Mouse (Mus musculus) left cerebral cortex, adult 9 months (tissue): ENCODE results near the gene Paxip1.
A peak's percentile ranks its signal among the peaks of the same experiment; 100 is the strongest.

Source experiments
- DNase-seq, 2 experiments: peaks; one replicate each; pipeline ENCODE4 v3.0.0; 2022; ENCODE audit warnings: low spot score in 2 of 2

The Paxip1 gene

GRCm38 (mm10) chr5:27791303-27792172 is at the start of gene Paxip1:
Paxip1 (minus strand) TSS chr5:27791691.
- peak; percentile 87 to 97 for DNase-seq

DNA sequence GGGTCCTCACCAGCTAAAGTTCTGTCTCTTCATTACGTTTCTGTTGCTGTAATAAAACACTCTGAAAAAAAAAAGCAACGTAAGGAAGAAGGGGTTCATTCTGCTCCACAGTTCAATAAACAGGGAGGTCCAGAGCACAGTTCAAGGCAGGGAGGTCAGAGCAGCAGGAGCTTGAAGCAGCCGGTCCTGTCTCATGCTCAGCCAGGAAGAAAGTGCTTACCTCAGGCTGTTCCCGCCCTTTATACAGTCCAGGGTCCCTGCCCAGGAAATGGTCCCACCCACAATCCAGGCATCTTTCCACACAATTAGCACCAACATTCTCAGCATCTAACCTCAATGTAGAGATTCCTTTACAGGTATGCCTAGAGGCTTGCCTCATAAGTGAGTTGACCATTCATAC is 46.6 kb upstream of the Paxip1 start:
- no peak for DNase-seq

DNA sequence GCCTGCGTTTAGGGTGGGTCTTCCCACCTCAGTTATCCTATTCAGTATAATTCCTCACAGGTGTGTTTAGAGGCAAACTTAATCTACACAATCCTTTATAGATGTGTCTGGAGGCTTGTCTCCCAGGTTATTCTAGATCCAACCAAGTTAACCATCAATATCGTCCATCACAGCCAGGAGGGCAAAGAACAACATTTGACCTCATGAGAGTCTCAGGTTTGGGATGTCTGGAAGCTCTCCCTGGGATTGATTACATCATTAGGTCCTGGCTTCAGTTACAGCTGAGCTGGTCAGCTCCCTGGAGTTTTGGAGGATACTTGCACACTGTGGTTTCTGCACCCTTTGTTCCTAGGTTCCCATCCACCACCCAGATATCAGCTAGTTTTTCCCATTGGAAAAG is 43.6 kb upstream of the Paxip1 start:
- no peak for DNase-seq

DNA sequence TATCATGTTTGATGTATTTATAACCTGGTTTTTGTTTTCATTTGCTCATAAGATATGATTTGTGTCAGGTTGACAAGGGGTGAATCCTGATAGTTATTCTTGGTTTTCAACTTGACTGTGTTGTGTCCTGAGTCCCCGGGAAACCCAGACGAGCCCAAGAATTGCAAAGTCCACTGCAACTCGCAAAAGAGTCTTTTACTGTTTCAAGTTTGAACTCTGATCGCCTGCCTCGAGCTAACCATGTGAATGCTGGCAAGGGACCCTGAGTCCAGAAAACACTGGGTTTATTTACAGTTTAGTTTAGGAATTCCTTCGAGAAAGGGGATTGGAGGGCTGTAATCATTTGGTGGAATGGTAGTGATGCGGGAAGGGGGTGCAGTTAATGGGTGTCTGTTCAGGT is 36.5 kb upstream of the Paxip1 start:
- DNase-seq: no peak

DNA sequence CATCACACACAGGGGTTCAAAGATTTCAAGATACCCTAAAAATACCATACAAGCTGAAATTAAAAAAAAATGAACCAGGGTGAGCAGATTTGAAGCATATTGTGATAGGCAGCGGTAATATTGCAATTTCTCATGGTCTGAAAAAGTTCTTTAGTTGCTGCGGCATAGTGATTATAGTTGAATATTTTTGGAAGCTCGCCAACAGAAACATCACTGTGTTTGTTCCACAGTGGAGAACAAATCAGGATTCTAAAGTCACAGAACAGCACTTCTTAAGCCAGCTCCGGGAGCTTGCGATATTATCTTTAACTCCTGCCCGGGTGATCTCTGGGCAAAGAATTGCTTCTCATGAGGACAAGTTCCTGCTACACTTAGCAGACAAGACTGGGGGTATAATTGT is 29.7 kb upstream of the Paxip1 start:
- no peak for DNase-seq

DNA sequence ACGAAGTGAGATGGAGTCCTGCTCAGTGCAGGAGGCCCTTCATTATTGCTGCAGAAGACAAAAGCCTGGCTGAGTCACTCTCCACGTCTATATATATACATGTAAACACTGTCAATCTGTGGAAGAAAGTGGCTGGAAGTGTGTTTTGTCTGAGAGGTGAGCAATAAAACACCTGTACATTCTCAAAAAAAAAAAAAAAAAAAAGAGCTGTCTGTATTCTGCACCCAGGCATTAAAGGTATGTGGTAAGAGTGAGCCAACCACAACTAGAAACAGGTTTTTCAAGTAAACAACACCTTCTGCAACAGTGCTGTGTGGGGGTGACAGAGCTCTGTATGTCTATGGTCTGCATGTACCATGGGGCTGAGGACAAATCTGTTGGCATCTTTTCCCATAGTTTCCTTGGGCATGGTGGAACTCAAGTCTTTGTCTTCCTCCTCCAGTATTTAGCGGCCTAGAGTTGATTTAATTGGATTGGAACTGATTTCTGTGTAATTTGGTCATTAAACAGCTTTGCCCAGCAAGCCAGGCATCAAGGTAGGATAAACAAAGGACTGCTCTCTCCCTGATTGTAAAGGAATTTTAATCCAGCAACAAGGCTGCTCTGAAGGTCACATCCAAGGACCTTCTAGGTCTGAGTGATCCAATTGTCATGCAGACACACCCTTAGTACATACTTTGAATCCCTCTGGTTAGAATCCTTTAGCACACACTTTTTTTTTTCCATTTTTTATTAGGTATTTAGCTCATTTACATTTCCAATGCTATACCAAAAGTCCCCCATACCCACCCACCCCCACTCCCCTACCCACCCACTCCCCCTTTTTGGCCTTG is 27.6 kb upstream of the Paxip1 start:
- DNase-seq: no peak

GRCm38 (mm10) chr5:27814282-27814681 is 22.8 kb upstream of the Paxip1 start:
- DNase-seq: no peak

- DNase-seq: peak; percentile 37 to 87
Observed at GRCm38 (mm10) chr5:27793923-27794322, 2.4 kb upstream of the Paxip1 start.

DNA sequence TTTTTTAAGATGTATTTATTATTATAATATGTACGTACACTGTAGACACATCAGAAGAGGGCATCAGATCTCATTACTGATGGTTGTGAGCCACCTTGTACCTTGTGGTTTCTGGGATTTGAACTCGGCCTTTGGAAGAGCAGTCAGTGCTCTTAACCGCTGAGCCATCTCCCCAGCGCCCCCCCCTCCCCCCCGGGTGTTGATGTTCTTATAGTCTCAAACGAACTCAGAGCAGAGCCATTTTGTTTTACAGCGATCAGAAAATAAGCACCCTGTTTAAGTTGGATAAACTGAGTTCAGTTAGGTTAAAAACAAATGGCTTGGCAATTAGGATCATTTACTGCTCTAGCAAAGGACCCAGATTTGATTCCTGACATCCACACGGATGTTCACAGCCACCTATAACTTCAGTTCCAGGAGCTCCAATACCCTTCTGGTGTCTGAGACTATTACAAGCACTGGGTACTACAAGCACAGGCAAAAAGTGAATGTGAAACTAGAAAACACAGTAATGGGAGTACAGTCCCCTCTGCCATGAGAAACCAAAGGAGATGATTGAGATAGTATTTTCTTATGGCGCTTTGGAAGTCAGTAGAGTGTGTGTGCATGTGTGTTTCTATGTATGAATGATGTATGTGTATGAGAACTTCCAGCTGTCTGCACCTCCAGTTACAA is 1.2 kb upstream of the Paxip1 start:
- no peak for DNase-seq

GRCm38 (mm10) chr5:27792173-27792470 is 631 bp upstream of the Paxip1 start:
- DNase-seq: no peak

- no peak for DNase-seq
Observed at GRCm38 (mm10) chr5:27790910-27791288, 592 bp downstream of the Paxip1 start.

DNA sequence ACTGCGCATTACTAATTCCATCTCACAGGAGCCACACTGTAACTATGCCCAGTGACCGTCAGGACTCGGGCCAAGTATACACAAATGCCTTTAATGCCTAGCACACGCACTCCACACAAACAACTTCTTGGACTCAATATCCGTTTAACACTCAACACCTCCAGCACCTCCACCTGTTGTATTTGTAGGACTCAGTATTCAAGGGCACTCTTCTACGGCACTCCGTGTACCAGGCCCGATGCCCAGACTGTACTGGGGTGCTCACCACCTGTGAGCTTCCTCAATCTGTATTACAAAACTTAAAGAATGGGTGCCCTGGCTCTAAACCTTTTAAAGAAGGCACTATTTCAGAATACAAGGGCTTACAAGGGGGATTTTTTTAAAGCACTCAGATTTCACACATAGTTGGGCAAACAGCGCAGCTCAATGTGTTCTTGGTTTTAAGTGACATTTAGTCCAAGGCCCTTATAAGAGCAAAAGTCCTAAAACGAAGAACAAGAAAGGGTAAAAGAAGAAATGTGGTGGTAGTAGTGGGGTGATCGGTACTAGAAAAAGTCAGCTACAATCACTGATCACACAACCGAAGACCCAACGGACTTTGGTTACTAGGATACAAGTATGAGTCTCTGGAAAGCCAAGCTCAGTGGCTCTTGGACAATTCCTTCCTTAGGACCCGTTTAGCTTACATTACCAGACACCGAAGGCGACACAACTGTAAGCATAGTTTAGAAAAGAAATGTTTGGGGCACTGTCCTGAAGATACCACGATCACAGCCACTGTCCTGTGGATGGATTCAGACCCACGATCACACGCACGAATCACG is 1.2 kb downstream of the Paxip1 start:
- DNase-seq: no peak

GRCm38 (mm10) chr5:27789586-27789985 is 1.9 kb downstream of the Paxip1 start:
- DNase-seq: no peak

DNA sequence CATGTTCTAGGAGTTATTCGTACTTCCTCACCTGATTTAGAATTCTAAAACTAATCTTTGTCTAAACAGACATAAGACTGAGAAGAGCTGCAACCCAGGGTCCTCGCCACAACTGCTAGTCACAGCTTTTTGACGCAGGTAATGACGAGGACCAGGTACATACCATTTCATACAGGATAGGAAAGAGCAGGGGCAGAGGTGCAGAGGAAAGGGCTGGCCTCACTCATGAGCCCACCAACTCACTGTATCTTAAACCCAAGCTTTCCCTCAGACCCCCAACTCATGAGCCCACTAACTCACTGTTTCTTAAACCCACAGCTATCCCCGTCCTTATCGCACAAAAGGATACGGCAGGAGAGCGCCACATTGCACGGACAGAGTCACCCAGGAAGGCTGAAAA is 8.1 kb downstream of the Paxip1 start:
- no peak for DNase-seq

- DNase-seq: no peak
Observed at GRCm38 (mm10) chr5:27767948-27768347, 23.5 kb downstream of the Paxip1 start.

DNA sequence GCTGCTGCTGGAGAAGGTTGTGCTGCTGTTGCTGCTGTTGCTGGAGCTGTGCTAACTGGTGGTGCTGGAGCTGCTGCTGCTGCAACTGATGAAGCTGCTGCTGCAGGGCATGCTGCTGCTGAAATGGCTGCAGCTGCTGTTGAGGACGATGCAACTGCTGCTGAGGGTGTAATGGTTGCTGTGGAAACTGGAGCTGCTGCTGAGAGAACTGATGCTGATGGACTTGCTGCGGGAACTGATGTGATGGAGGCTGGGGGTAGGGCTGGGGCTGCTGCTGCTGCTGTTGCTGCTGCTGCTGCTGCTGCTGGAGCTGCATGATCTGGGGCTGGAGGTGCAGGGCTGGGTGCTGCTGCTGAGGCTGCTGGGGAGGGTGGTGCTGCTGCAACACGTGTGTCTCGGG is 25.7 kb downstream of the Paxip1 start:
- no peak for DNase-seq

- DNase-seq: no peak
Observed at GRCm38 (mm10) chr5:27744944-27745343, 46.5 kb downstream of the Paxip1 start.

DNA sequence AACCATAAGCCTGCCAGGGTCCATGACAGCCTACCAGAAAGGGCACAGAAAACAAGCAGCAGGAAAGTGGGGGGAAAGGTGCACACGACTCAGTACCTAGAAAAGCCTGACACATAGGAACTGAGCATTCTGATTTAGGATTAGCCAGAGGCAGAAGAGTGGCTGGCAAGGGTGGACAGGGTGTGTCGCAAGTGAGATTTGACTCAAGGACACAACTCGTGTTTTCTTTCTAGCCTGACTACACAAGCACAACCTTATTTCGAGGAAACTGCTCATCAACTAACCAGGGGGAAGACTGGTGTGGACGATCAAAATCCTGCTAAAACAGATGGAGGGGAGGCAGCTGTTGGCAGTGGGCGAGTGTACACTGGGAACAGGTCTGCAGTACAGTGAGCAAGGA is 52.3 kb downstream of the Paxip1 start:
- DNase-seq: no peak

- no peak for DNase-seq
Observed at GRCm38 (mm10) chr5:27737168-27737567, 54.3 kb downstream of the Paxip1 start.

DNA sequence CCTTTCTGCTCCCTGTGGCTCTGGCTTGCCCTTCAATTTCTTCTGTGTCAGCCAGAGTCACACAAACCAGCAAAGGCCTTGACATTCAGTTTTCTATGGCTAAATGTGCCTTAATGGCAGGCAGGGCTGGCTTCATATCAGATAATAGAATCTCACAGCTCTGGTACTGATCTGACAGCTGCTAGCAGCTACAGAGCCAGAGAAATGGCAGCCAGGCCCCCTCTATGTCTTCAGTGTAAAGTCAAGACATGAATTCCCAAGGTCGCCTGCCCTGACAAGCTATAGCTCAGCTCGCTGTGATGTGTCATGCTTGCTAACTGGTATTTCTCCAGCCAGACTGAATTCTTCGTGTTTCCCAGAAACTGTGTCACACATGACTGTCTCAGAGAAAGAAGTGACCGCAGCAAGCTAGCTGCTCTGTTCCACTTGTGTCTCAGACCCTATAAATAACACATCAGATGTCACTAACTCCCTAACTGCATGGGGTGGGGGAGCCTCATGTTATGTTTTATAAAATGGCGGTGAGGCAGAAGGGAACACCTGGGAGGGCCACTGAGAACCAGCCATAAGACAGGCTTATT is 59.1 kb downstream of the Paxip1 start:
- no peak for DNase-seq

GRCm38 (mm10) chr5:27731392-27731791 is 60.1 kb downstream of the Paxip1 start:
- no peak for DNase-seq
